Mouse (Mus musculus) brown adipose tissue, adult 24 weeks (tissue): ENCODE data around the gene Gm49403. TPM values are rescaled to one million over a fixed set of nuclear protein-coding genes. Genes with fewer than 3 reads are reported as not detected.
"Not testable (repeated sequence)": the region's sequence is repeated elsewhere in the genome, so short reads cannot be mapped to it uniquely, and the experiment has no call there.

ENCODE experiments used
- H3K27ac ChIP-seq: fragments of 200-500 bp; replicated peaks from 2 replicates; pipeline ENCODE4 v1.5.1; 2012; ENCODE audit warnings: low read depth, mild to moderate bottlenecking, low read length
- H3K4me1 ChIP-seq: fragments of 200-500 bp; 2 replicates; pipeline ENCODE4 v1.6.1; 2012; ENCODE audit warnings: low read length, mixed read lengths; ENCODE audit not compliant: control insufficient read depth, insufficient read depth, insufficient read length
- H3K4me3 ChIP-seq: fragments of 200-500 bp; 2 replicates; pipeline ENCODE4 v1.5.1; 2012; ENCODE audit warnings: low read depth, mild to moderate bottlenecking, low read length, moderate library complexity; ENCODE audit not compliant: insufficient read depth
- polyA plus RNA-seq: library from polyadenylated mRNA; stranded (reverse); fragments of >200 nt; gene quantifications from 2 replicates; pipeline ENCODE4 v1.2.4, GENCODE M21; 2012; ENCODE audit not compliant: missing spikeins, insufficient read depth, insufficient read length

Gm49403 gene
- polyA plus RNA-seq, 1 experiment = not detected

GRCm38 (mm10) chr19:8853117-8853516, 30.6 kb upstream of the Gm49403 start:
- H3K27ac ChIP-seq = no peak overlapping the region
- peaks cover 4% of the 10 kb centered on the region; the same call in 1 of the 2 replicates for H3K4me1 ChIP-seq
- no peak overlapping the region for H3K4me3 ChIP-seq

GRCm38 (mm10) chr19:8857689-8858088, 26.0 kb upstream of the Gm49403 start:
- H3K27ac ChIP-seq = no peak overlapping the region
- H3K4me1 ChIP-seq = no peaks in the 10 kb centered on the region
- H3K4me3 ChIP-seq = no peak overlapping the region

GRCm38 (mm10) chr19:8859018-8859417, 24.7 kb upstream of the Gm49403 start:
- no peak overlapping the region for H3K27ac ChIP-seq
- H3K4me3 ChIP-seq = no peak overlapping the region
- H3K4me1 ChIP-seq = no peaks in the 10 kb centered on the region

GRCm38 (mm10) chr19:8864265-8864664, 19.5 kb upstream of the Gm49403 start:
- Histone ChIP-seq H3K27ac (no peak overlapping the region), H3K4me1 (no peaks in the 10 kb centered on the region)

GRCm38 (mm10) chr19:8870381-8870780, 13.3 kb upstream of the Gm49403 start:
- H3K27ac ChIP-seq, H3K4me3 ChIP-seq, H3K4me1 ChIP-seq: not testable (repeated sequence)

More at GRCm38 (mm10) chr19:8864265-8864664, 19.5 kb upstream of the Gm49403 start:
- no peak overlapping the region for H3K4me3 ChIP-seq

GRCm38 (mm10) chr19:8870838-8871237, 12.9 kb upstream of the Gm49403 start:
- Histone ChIP-seq H3K4me1 (peaks cover 6% of the 10 kb centered on the region; the same call in 1 of the 2 replicates), H3K27ac (peak overlapping the region; percentile 73), H3K4me3 (peak overlapping the region; percentile 68)

- H3K4me1 ChIP-seq = peaks cover 6% of the 10 kb centered on the region; the same call in 1 of the 2 replicates
- H3K27ac ChIP-seq = peak within 1 kb of the TSS; percentile 78
- peak within 1 kb of the TSS; percentile 90 for H3K4me3 ChIP-seq
Observed at GRCm38 (mm10) chr19:8871267-8872186, 12.2 kb upstream of the Gm49403 start, which contains the start of gene Ubxn1. TSS of gene Ubxn1 (plus strand) at chr19:8871496.

- Histone ChIP-seq H3K4me1 (peaks cover 6% of the 10 kb centered on the region; the same call in 1 of the 2 replicates), H3K4me3 (peak overlapping the region; percentile 90), H3K27ac (peak overlapping the region; percentile 78)
Observed at GRCm38 (mm10) chr19:8872266-8872840, 11.4 kb upstream of the Gm49403 start.

GRCm38 (mm10) chr19:8875031-8875430, 8.7 kb upstream of the Gm49403 start:
- H3K4me3 ChIP-seq = no peak overlapping the region
- peaks cover 8% of the 10 kb centered on the region; the same call in 1 of the 2 replicates for H3K4me1 ChIP-seq
- no peak overlapping the region for H3K27ac ChIP-seq

- H3K27ac ChIP-seq = peak within 1 kb of the TSS; percentile 61
- H3K4me3 ChIP-seq = peak within 1 kb of the TSS; percentile 69
- 0 out of 2 replicates have a peak, but pooled peaks cover 2% of the 10 kb centered on the region for H3K4me1 ChIP-seq
Observed at GRCm38 (mm10) chr19:8880311-8881033, 3.3 kb upstream of the Gm49403 start, which contains the start of gene Uqcc3. TSS of gene Uqcc3 (minus strand) at chr19:8880923.

GRCm38 (mm10) chr19:8881034-8881392, 2.7 kb upstream of the Gm49403 start:
- peak overlapping the region; percentile 69 for H3K4me3 ChIP-seq
- no peak overlapping the region for H3K27ac ChIP-seq
- H3K4me1 ChIP-seq = 0 out of 2 replicates have a peak, but pooled peaks cover 2% of the 10 kb centered on the region

GRCm38 (mm10) chr19:8886916-8887584, 3.3 kb downstream of the Gm49403 start:
- no peak overlapping the region for H3K4me3 ChIP-seq
- peaks cover 6% of the 10 kb centered on the region; the same call in 1 of the 2 replicates for H3K4me1 ChIP-seq
- H3K27ac ChIP-seq = no peak overlapping the region

- Histone ChIP-seq H3K27ac (0 out of 2 replicates have a peak overlapping the region, but pooled peaks have one; percentile 41), H3K4me3 (peak overlapping the region; percentile 79), H3K4me1 (peaks cover 6% of the 10 kb centered on the region; the same call in 1 of the 2 replicates)
Observed at GRCm38 (mm10) chr19:8887585-8888463, 4.1 kb downstream of the Gm49403 start.
